Mouse (Mus musculus) G1E (cell line): ENCODE results near the gene Smn1. TPM values are rescaled to one million over a fixed set of nuclear protein-coding genes. Genes with fewer than 3 reads are reported as not detected.
"Not testable (repeated sequence)": the region's sequence is repeated elsewhere in the genome, so short reads cannot be mapped to it uniquely, and the experiment has no call there.

Source experiments
- ATAC-seq: 2 replicates; pipeline ENCODE4 v1.8.0; 2016; ENCODE audit warnings: mild to moderate bottlenecking; ENCODE audit not compliant: insufficient number of reproducible peaks, poor library complexity, low FRiP score, severe bottlenecking; ENCODE audit errors: extremely low read depth
- DNase-seq: peaks from one replicate; pipeline ENCODE4 v3.0.0; 2012; ENCODE audit warnings: low spot score
- H3K27me3 ChIP-seq: 2 replicates; pipeline ENCODE4 v1.6.1; 2012; ENCODE audit warnings: mild to moderate bottlenecking, low read length, inconsistent platforms; ENCODE audit not compliant: insufficient read depth
- H3K36me3 ChIP-seq: replicated peaks from 2 replicates; pipeline ENCODE3; 2012; ENCODE audit warnings: mild to moderate bottlenecking, inconsistent platforms
- H3K4me1 ChIP-seq: 2 replicates; pipeline ENCODE4 v1.6.1; 2012; ENCODE audit warnings: low read depth, low read length, inconsistent platforms, mixed read lengths; ENCODE audit not compliant: insufficient read depth
- H3K4me3 ChIP-seq: 2 replicates; pipeline ENCODE4 v1.5.1; 2012; ENCODE audit warnings: low read depth, mild to moderate bottlenecking, inconsistent platforms, low read length, moderate library complexity, mixed read lengths
- H3K9me3 ChIP-seq: replicated peaks from 2 replicates; pipeline ENCODE4 v1.6.1; 2012; ENCODE audit warnings: inconsistent platforms
- polyA plus RNA-seq: library from polyadenylated mRNA; stranded (reverse); fragments of >175 nt; gene quantifications from 2 replicates; pipeline ENCODE4 v1.2.3, GENCODE M21; 2012
- total RNA-seq, 2 experiments: library from RNA; stranded (forward) in 1 of 2; stranded (reverse) in 1 of 2; fragments of 200-1000 nt in 1 of 2; fragments of >200 nt in 1 of 2; fragmentation: Nextera tagmentation in 1 of 2; gene quantifications; 2 replicates each; pipeline ENCODE4 v1.2.3; 2014 to 2017

The Smn1 gene
- total and polyA plus RNA-seq, 3 experiments = 46.6 to 75.2 (median 72.0) TPM

- not testable (repeated sequence) for H3K4me1 ChIP-seq, H3K36me3 ChIP-seq, H3K27me3 ChIP-seq, H3K9me3 ChIP-seq, DNase-seq, H3K4me3 ChIP-seq, ATAC-seq
These were observed 49.7 kb downstream of the Smn1 start for GRCm38 (mm10) chr13:100174360-100174759.

- H3K4me3 ChIP-seq, DNase-seq, ATAC-seq, H3K36me3 ChIP-seq, H3K9me3 ChIP-seq, H3K27me3 ChIP-seq, H3K4me1 ChIP-seq: not testable (repeated sequence)
These were observed 58.5 kb downstream of the Smn1 start for GRCm38 (mm10) chr13:100183111-100183510.

Other genes starting within 250 kb of the Smn1 start
- gene Cartpt, start 223.8 kb upstream of the Smn1 start, total RNA-seq (2014; fragmentation: Nextera tagmentation) = not detected in 2 replicates
- gene Cartpt, start 223.8 kb upstream of the Smn1 start, total RNA-seq (2017) = 0.33 TPM in 1 of 2 replicates, not detected in the other
- gene Cartpt, start 223.8 kb upstream of the Smn1 start, polyA plus RNA-seq = not detected in 2 replicates
- gene Mccc2, start 109.2 kb upstream of the Smn1 start, total RNA-seq (2014; fragmentation: Nextera tagmentation) = 7.4 and 9.8 TPM in 2 replicates
- 6.8 TPM in 2 replicates for gene Mccc2, start 109.2 kb upstream of the Smn1 start, total RNA-seq (2017)
- 4.0 and 4.4 TPM in 2 replicates for gene Mccc2, start 109.2 kb upstream of the Smn1 start, polyA plus RNA-seq
- gene Bdp1, start 20.8 kb upstream of the Smn1 start, total RNA-seq (2014; fragmentation: Nextera tagmentation) = 84.4 and 103 TPM in 2 replicates
- gene Bdp1, start 20.8 kb upstream of the Smn1 start, total RNA-seq (2017) = 51.3 and 59.3 TPM in 2 replicates
- 6.2 and 6.6 TPM in 2 replicates for gene Bdp1, start 20.8 kb upstream of the Smn1 start, polyA plus RNA-seq
- gene Serf1, start 16.8 kb upstream of the Smn1 start, total RNA-seq (2014; fragmentation: Nextera tagmentation) = 5.6 and 11.1 TPM in 2 replicates
- gene Serf1, start 16.8 kb upstream of the Smn1 start, total RNA-seq (2017) = 27.2 and 29.6 TPM in 2 replicates
- gene Serf1, start 16.8 kb upstream of the Smn1 start, polyA plus RNA-seq = 19.2 and 29.6 TPM in 2 replicates
- 8.9 and 10.6 TPM in 2 replicates for gene Naip2, start 77.2 kb downstream of the Smn1 start, total RNA-seq (2014; fragmentation: Nextera tagmentation)
- 21.1 and 21.3 TPM in 2 replicates for gene Naip2, start 77.2 kb downstream of the Smn1 start, total RNA-seq (2017)
- gene Naip2, start 77.2 kb downstream of the Smn1 start, polyA plus RNA-seq = 0.26 and 0.30 TPM in 2 replicates
- 2.5 and 3.5 TPM in 2 replicates for gene Naip5, start 121.5 kb downstream of the Smn1 start, total RNA-seq (2014; fragmentation: Nextera tagmentation)
- 3.0 and 3.3 TPM in 2 replicates for gene Naip5, start 121.5 kb downstream of the Smn1 start, total RNA-seq (2017)
- gene Naip5, start 121.5 kb downstream of the Smn1 start, polyA plus RNA-seq = 0.04 TPM in 2 replicates
- 7.1 and 7.4 TPM in 2 replicates for gene Naip6, start 192.8 kb downstream of the Smn1 start, total RNA-seq (2014; fragmentation: Nextera tagmentation)
- gene Naip6, start 192.8 kb downstream of the Smn1 start, total RNA-seq (2017) = 5.9 and 6.0 TPM in 2 replicates
- 0.11 and 0.12 TPM in 2 replicates for gene Naip6, start 192.8 kb downstream of the Smn1 start, polyA plus RNA-seq